Mouse (Mus musculus): Measurements from ENCODE around the gene Emx1. TPM values are rescaled to one million over a fixed set of nuclear protein-coding genes. Genes with fewer than 3 reads are reported as not detected.

The Emx1 gene
- polyA plus RNA-seq, 2 experiments from 2014 or later = not detected

DNA sequence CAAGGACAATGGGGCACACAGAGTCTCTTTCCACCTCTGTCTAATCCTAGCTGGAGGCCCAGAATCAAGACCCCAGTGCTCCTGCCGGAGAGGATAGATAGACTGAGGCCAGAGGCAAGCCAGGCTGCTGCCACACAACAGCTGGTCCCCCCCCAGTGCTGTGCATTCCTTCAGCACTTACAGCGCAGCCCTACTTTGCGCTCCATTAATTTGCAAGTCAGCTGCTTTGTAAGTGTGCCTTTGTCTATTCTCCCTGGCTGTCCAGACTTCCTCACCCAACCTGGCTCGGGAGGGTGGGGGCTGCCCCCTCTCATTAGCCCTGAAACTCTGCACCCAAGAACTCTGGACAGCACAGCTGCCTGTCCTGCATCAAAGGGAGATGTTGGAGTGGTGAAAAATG, 44.8 kb downstream of the Emx1 start:
- ATAC-seq = no peak

DNA sequence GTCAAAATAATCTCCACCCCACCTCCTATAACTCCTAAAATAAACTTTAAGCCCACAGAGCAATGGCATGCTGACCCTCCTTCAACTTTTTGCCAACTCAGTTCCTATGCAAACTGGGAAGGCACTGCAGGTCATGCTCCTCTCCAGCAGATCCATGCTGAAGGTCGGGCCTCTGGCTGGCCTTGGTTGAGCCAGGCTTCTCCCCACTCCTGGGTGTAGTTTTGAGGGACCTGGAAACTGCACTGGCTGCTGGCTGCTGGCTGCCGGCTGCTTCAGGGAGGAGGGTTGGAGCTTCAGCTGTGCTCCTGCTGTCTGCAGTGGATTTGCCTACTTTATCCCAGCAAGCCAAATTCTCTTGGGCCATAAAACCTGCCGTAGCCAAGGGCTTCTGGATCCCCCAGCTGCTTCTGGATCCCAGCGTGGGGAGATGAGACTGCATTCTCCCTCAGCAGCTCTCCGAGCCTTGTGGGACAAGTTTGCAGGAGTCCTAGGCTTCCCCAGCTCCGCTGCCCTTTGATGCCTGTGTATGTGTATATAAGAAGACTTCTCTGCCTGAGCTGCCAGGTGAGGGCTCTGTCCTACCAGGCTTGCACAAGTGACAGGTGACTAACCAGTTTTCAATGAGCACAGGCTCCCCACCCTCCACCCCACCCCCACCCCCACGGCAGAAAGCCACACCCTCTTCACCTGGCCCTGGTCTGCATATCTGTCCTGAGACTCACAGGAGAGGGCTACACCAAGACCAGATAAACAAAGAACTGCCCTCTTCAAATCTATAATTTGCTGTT, 45.8 kb downstream of the Emx1 start:
- no peak for ATAC-seq

DNA sequence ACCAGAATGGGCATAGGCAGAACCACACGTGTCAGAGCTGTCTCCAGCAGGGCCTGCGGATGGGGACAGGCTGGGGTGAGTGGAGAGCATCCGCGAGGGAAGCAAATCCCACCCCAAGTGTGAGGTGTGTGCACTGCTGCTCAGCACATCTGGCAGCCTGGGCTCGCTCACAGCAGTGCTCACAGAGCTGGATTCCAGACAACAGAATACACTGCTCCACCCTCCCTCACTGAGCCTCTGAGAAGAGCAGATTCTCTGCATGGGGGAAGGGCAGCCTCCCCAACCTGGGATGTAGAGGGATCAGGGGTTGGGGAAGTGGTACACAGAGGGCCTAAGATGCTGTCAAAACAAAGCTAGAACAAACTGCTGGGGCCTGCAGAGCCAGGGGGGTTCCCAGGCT, 47.6 kb downstream of the Emx1 start:
- no peak for ATAC-seq

DNA sequence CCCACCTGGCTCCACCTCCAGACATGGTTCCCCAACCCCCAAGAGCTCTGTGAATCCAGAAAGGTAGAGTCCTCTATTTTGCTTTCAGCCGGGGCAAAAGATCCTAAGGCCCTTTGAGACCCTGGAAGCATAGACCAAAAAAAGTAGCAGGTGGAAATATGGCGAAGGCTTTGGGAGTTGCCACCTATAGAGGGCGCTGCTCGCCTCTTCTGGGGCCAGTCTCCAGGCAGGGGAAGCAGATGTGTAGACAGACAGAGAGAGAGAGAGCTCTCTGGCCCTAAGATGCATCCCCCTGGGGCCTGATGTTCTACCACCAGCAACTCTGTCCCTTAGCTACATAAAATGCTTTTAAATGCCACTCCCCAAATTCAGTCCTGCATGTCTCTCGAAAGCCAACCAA, 49.8 kb downstream of the Emx1 start:
- no peak for ATAC-seq

DNA sequence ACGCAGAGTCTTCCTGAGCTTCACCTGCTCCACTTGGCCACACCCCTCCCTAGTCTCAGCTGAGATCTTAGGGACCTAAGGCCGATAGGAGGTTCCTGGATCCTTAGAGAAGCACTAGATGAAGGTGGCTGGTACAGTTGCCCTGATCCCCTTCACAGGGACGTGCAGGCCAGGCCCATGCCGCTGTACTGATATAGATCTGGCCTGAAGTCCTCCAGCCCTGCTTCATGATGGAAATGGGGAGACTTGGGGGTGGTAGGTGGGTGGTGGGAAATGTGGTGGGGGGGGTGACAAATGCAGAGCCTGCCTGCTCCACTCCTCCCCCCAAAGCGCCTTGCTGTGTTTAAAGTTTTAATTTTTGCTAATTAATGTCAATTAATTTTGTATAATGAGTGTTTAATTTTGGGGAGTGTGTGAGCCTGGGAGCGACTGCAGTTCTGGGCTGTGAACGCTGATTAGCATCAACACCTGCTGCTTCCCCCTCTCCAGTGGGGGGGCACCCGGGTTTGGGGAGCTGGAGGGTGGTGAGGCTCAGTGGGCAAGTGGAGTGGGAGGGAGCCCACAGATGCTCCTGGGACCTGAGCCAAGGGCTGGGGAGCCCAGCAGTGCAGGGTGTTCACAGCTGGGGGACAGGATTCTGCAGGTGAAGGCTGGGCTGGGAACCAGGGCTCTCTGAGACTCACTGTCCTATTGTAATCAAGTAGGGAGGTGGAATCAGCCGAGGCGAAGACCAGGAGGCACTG, 50.5 kb downstream of the Emx1 start:
- ATAC-seq = no peak

DNA sequence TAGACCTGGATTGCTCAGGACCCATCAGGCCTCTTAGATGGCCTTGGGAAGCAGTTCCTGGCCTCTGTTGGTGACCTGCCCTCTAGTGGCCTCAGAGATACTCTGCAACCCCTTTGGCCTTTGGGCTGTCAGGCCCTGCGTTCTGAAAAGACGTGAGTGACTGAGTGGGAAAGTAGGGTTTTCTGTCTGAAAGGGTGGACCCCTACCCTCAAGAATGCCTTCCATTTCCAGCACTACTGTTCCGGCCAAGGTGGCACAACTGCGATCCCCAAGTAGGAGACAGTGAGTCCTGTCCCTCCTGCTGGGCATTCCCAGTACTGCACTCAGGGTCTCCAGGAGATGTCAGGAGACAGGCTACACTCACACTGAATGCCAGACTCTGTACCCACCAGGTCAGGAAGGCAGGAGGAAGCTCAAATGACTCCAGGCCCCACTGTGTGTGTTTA, 51.8 kb downstream of the Emx1 start:
- ATAC-seq = no peak

DNA sequence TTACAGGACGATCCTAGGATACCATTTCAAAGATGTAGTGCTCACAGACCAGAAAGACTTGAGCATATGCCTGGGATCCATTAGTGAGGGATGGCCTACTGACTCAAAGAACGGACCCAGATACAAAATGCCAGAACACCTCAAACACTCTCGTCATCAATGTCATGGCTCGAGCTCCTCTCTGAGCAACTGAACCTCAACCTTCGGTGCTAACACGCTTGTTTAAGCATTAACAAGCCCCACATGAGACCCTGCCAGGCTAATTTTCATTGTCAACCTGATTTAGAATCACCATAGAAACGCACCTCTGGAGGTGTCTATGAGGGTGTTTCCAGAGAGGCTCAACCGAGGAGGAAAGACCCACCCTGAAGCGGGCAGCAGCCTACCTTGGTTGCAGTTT, 62.6 kb downstream of the Emx1 start:
- no peak for ATAC-seq

DNA sequence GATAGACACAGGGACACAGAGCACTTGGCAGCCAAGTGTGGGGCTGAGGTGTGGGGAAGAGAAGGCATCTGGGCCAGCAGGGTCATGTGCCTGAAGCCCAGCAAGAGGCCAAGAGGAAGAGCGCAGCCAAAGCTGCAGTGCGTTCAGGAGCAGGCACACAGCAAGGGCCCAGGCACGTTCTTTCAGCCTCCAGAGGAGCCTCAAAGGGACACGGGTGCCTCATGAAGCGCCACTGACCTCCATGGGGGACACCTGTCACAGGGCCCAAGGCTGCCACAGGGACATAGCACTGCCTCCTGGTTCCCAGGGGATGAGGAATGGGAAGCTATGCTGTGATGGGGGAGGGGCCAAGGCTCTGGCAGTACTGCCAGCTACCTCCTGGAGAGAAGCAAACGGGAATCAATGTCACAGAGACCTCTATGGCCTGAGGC, 63.6 kb downstream of the Emx1 start:
- ATAC-seq = no peak

DNA sequence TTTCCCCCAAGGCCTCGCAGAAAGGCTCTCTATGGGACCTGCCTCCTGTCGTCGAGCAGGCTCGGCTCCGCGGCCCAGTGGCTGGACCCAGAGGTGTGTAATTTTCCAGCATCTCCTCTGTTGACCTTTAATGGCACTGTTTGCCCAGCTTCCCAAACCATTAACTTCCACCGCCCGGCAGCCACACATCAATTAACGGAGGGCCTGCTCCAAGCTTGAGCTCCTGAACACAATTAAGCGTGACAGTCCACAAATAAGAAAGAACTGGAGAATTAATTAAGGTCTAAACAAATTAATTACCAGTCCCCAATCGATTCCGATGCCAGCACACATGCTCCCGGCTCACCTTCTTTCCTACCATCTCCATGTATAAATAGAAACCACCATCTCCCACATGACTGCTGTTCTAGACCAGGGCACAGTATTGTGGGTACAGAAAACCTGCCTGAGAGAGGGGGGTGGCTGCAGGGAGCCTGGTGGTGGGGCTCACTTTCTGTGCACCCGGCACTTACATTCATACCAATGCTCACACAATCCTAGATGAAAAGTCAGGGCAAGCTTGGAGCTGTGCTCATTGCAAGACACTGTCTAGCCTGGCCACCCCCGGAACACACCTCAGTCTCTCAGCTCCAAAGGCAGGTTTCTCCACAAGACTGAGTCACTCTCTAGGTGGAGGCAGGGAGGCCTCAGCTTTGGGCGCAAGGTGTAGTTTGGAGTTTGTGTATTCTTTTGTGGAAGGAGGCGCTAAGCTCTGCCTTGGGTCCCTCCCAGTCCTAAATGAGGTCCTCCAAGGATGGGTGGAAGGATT, 65.2 kb downstream of the Emx1 start:
- no peak for ATAC-seq

DNA sequence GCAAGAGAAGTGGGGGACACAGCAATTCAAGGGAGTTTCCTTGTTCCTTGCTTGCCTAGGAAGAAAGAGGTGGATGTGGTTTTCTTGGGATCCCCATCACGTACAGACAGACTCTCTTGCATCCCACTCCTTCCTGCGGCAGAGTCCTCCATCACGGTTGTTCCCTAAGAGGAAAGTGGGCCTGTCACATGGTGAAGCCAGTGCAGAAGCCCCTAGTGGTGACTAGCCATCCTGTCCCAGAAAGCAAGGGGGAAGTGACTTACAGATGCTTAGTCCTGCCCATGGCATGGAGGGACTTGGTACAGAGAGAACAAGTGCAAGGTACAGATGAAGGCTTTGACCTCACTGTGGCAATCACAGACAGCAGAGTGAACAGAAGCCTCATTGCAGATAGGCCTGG, 66.0 kb downstream of the Emx1 start:
- no peak for ATAC-seq

Other genes starting within 250 kb of the Emx1 start
- gene Exoc6b, start 117.9 kb upstream of the Emx1 start, polyA plus RNA-seq (2017; shearing (Covaris generic)) = 10 to 100 TPM; 10.8 to 16.1 TPM
- 10 to 100 TPM; 24.0 to 31.0 TPM for gene Spr, start 49.7 kb upstream of the Emx1 start, polyA plus RNA-seq (2017; shearing (Covaris generic))
- 1 to 10 TPM; 1.5 to 1.8 TPM for gene Sfxn5, start 146.0 kb downstream of the Emx1 start, polyA plus RNA-seq (2017; shearing (Covaris generic))
- under 1 TPM; 0.15 to 0.29 TPM for gene Rab11fip5, start 187.2 kb downstream of the Emx1 start, polyA plus RNA-seq (2017; shearing (Covaris generic))
- gene Noto, start 236.4 kb downstream of the Emx1 start, polyA plus RNA-seq (2017; shearing (Covaris generic)) = not detected
- 10 to 100 TPM; 21.2 to 27.0 TPM for gene Smyd5, start 244.6 kb downstream of the Emx1 start, polyA plus RNA-seq (2017; shearing (Covaris generic))